Mouse (Mus musculus) liver, embryonic 14.5 days (tissue): ENCODE measurements around the gene Olfr643. TPM values are rescaled to one million over a fixed set of nuclear protein-coding genes. Genes with fewer than 3 reads are reported as not detected.

Experiments used
- ATAC-seq: fragments of 200-750 bp; cut with Nextera tagmentation; 2 replicates; pipeline ENCODE4 v1.8.0; 2017; ENCODE audit warnings: moderate number of reproducible peaks, mild to moderate bottlenecking, moderate library complexity; ENCODE audit not compliant: insufficient read depth
- DNase-seq, 3 experiments: peaks; one replicate each; pipeline ENCODE4 v3.0.0-alpha.2; 2012 to 2013; ENCODE audit warnings: low read depth in 3 of 3, low spot score in 3 of 3
- H3K27ac ChIP-seq: fragments of 300-500 bp; sonication (generic); 2 replicates; pipeline ENCODE4 v1.5.1; 2014; ENCODE audit warnings: moderate library complexity, mild to moderate bottlenecking, control low read depth, inconsistent platforms
- H3K27me3 ChIP-seq: fragments of 300-500 bp; sonication (generic); 2 replicates; pipeline ENCODE4 v1.6.1; 2014; ENCODE audit warnings: mild to moderate bottlenecking, low read length, moderate library complexity; ENCODE audit not compliant: control insufficient read depth, insufficient read depth
- H3K36me3 ChIP-seq: fragments of 300-500 bp; sonication (generic); replicated peaks from 2 replicates; pipeline ENCODE4 v1.6.1; 2014; ENCODE audit warnings: low read depth; ENCODE audit not compliant: control insufficient read depth, insufficient read depth
- H3K4me1 ChIP-seq, 2 experiments: fragments of 200-500 bp in 1 of 2; fragments of 300-500 bp in 1 of 2; sonication (generic) in 1 of 2; replicated peaks; 2 replicates each; pipeline ENCODE4 v1.6.1; 2012 to 2014; ENCODE audit warnings: antibody characterized with exemption in 1 of 2, inconsistent platforms in 1 of 2, low read length in 1 of 2; ENCODE audit not compliant: control insufficient read depth in 2 of 2, insufficient read depth in 2 of 2
- H3K4me2 ChIP-seq: fragments of 300-500 bp; sonication (generic); 2 replicates; pipeline ENCODE4 v1.6.1; 2014; ENCODE audit warnings: low read depth, mild to moderate bottlenecking, control low read depth, moderate library complexity
- H3K4me3 ChIP-seq, 2 experiments: fragments of 200-500 bp in 1 of 2; fragments of 300-500 bp in 1 of 2; sonication (generic) in 1 of 2; 2 replicates each; pipeline ENCODE4 v1.5.1; 2012 to 2014; ENCODE audit warnings: low read depth in 2 of 2, low read length in 2 of 2, mild to moderate bottlenecking in 2 of 2, control low read depth in 1 of 2, inconsistent platforms in 1 of 2, moderate library complexity in 1 of 2; ENCODE audit not compliant: insufficient read depth in 1 of 2
- H3K9ac ChIP-seq: fragments of 300-500 bp; sonication (generic); replicated peaks from 2 replicates; pipeline ENCODE4 v1.6.1; 2014; ENCODE audit warnings: mild to moderate bottlenecking, control low read depth, moderate library complexity
- H3K9me3 ChIP-seq: fragments of 300-500 bp; sonication (generic); 2 replicates; pipeline ENCODE4 v1.6.1; 2016; ENCODE audit warnings: low read length, mixed read lengths; ENCODE audit not compliant: control insufficient read depth
- CTCF ChIP-seq: IDR thresholded peaks from 2 replicates; pipeline ENCODE4 v1.5.1; 2016; ENCODE audit warnings: antibody characterized with exemption, low read depth, control low read depth
- EP300 ChIP-seq: IDR thresholded peaks from 2 replicates; pipeline ENCODE4 v1.6.1; 2016; ENCODE audit warnings: antibody characterized with exemption, low read depth
- WGBS: fragments of 180-500 bp; shearing (Covaris S2); extraction: QIAGEN DNeasy Blood & Tissue Kit; methylation state at CpG from one replicate; pipeline ENCODE4 v1.1.7; 2014; ENCODE audit not compliant: insufficient replicate concordance; 5-methylcytosine and 5-hydroxymethylcytosine counted together
- polyA plus RNA-seq, 2 experiments: library from polyadenylated mRNA; depleted of rRNA in 1 of 2; stranded (reverse) in 1 of 2; unstranded in 1 of 2; fragments of >200 nt; fragmentation: Nextera tagmentation in 1 of 2; extraction: Ambion mirVana in 1 of 2; gene quantifications; 2 replicates each; pipeline versions ENCODE4 v1.2.1 to v1.2.3; 2012 to 2014

Gene Olfr643
- polyA plus RNA-seq, 2 experiments: not detected

- no peaks in the 10 kb centered on the region for H3K4me1 ChIP-seq
- no peaks in the 10 kb centered on the region for H3K9me3 ChIP-seq
- no peak within 1 kb of the TSS for H3K4me2 ChIP-seq
- ATAC-seq (no peak), DNase-seq (no peak)
- H3K27ac ChIP-seq: no peak within 1 kb of the TSS
- no peaks in the 10 kb centered on the region for H3K36me3 ChIP-seq
- no peak within 1 kb of the TSS for H3K9ac ChIP-seq
- TF ChIP-seq CTCF (no peak), EP300 (no peak)
- WGBS: 52% methylated on average over 6 of the region's 6 CpGs
- H3K27me3 ChIP-seq: no peaks in the 10 kb centered on the region
- no peak within 1 kb of the TSS for H3K4me3 ChIP-seq
These were observed 111.7 kb downstream of the Olfr643 start, which contains the start of gene Olfr640 for GRCm38 (mm10) chr7:104025473-104025872. Gene Olfr640 (minus strand): TSS chr7:104025573.

GRCm38 (mm10) chr7:104021651-104022050 lies 115.6 kb downstream of the Olfr643 start:
- no peaks in the 10 kb centered on the region for H3K4me1 ChIP-seq
- H3K4me2 ChIP-seq: no peak overlapping the region
- H3K9ac ChIP-seq: no peak overlapping the region
- H3K27ac ChIP-seq: no peak overlapping the region
- H3K27me3 ChIP-seq: no peaks in the 10 kb centered on the region
- H3K4me3 ChIP-seq: no peak overlapping the region
- no peaks in the 10 kb centered on the region for H3K36me3 ChIP-seq
- H3K9me3 ChIP-seq: no peaks in the 10 kb centered on the region
- TF ChIP-seq EP300 (no peak), CTCF (no peak)
- DNase-seq (no peak), ATAC-seq (no peak)
- 69% methylated on average over 6 of the region's 6 CpGs for WGBS

- Histone ChIP-seq H3K36me3 (no peaks in the 10 kb centered on the region), H3K4me3 (no peak overlapping the region), H3K4me1 (no peaks in the 10 kb centered on the region), H3K9ac (no peak overlapping the region), H3K4me2 (no peak overlapping the region), H3K9me3 (no peaks in the 10 kb centered on the region), H3K27me3 (no peaks in the 10 kb centered on the region), H3K27ac (no peak overlapping the region)
- no peak for DNase-seq
- 55% methylated on average over 1 of the region's 1 CpGs for WGBS
- TF ChIP-seq CTCF (no peak), EP300 (no peak)
- no peak for ATAC-seq
These were observed 118.3 kb downstream of the Olfr643 start for GRCm38 (mm10) chr7:104018953-104019352.

- Histone ChIP-seq H3K27me3 (no peaks in the 10 kb centered on the region), H3K9me3 (no peaks in the 10 kb centered on the region), H3K4me1 (no peaks in the 10 kb centered on the region), H3K36me3 (no peaks in the 10 kb centered on the region), H3K9ac (no peak within 1 kb of the TSS), H3K27ac (no peak within 1 kb of the TSS), H3K4me2 (no peak within 1 kb of the TSS), H3K4me3 (no peak within 1 kb of the TSS)
- DNase-seq (no peak), ATAC-seq (no peak)
- no peak for TF ChIP-seq CTCF
- TF ChIP-seq EP300: no peak
These were observed 120.0 kb downstream of the Olfr643 start, which contains the start of gene Olfr639 for GRCm38 (mm10) chr7:104017203-104017602. Gene Olfr639 (minus strand): TSS chr7:104017303.

- Histone ChIP-seq H3K27ac (no peak overlapping the region), H3K4me1 (no peaks in the 10 kb centered on the region), H3K9ac (no peak overlapping the region), H3K4me3 (no peak overlapping the region), H3K9me3 (no peaks in the 10 kb centered on the region), H3K36me3 (no peaks in the 10 kb centered on the region), H3K4me2 (no peak overlapping the region), H3K27me3 (no peaks in the 10 kb centered on the region)
- DNase-seq (no peak), ATAC-seq (no peak)
- no peak for TF ChIP-seq CTCF
- no peak for TF ChIP-seq EP300
These were observed 138.1 kb downstream of the Olfr643 start for GRCm38 (mm10) chr7:103999124-103999523.
